Mouse (Mus musculus) small intestine, adult 2 months (tissue): ENCODE results near the gene Tnfrsf13c.

Source experiments
- CTCF ChIP-seq: fragments of 200-500 bp; IDR thresholded peaks from 2 replicates; pipeline ENCODE4 v1.5.1; 2012; ENCODE audit warnings: low read depth, mild to moderate bottlenecking, control low read depth, inconsistent platforms, low read length, moderate library complexity, mixed read lengths; ENCODE audit not compliant: insufficient replicate concordance, insufficient read length; ENCODE audit errors: extremely low read depth
- POLR2A ChIP-seq: fragments of 200-500 bp; IDR thresholded peaks from 2 replicates; pipeline ENCODE4 v1.6.1; 2012; ENCODE audit warnings: low read depth, mild to moderate bottlenecking, control low read depth, inconsistent platforms, low read length, moderate library complexity

DNA sequence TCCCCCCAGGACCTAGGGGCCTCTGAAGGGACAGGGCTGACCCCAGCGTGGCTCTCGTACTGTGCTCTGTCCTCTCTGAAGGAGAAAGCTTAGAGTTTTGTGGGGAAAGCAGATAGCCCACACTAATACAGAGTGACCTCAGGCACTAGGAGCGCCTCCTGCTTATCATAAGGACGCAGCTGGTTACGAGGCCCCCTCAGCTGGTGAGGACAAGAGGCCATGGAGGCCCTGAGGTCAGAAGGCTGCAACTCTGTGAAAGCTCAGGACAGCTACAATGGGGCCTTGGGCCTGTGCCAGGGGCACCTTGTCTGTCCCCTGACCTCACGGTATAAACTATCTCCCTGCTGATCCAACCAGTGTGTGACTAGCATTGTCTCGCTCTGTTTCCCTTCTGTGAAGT, 40.0 kb downstream of the Tnfrsf13c start:
- TF ChIP-seq POLR2A: no peak
- no peak for TF ChIP-seq CTCF
